Mouse (Mus musculus) splenic B cell, adult 2 months (primary cell): ENCODE results near the gene Timp3.

Experiments used
- DNase-seq: peaks from one replicate; pipeline ENCODE4 v3.0.0-alpha.2; 2011; ENCODE audit warnings: low read depth, low spot score
- H3K27me3 ChIP-seq: 2 replicates; pipeline ENCODE4 v1.6.1; 2012; ENCODE audit warnings: mild to moderate bottlenecking, low read length, moderate library complexity, mixed read lengths; ENCODE audit not compliant: control insufficient read depth, poor library complexity, insufficient read depth, severe bottlenecking
- H3K36me3 ChIP-seq: 2 replicates; pipeline ENCODE4 v1.6.1; 2012; ENCODE audit warnings: mild to moderate bottlenecking, low read length, moderate library complexity, mixed read lengths; ENCODE audit not compliant: control insufficient read depth, poor library complexity, insufficient read depth, severe bottlenecking

Timp3 gene

GRCm38 (mm10) chr10:86388803-86389202, 88.6 kb downstream of the Timp3 start:
- DNase-seq: no peak
- Histone ChIP-seq H3K27me3 (no peaks in the 10 kb centered on the region), H3K36me3 (no peaks in the 10 kb centered on the region)

GRCm38 (mm10) chr10:86389357-86389756, 89.2 kb downstream of the Timp3 start:
- DNase-seq: no peak
- Histone ChIP-seq H3K36me3 (no peaks in the 10 kb centered on the region), H3K27me3 (no peaks in the 10 kb centered on the region)

- Histone ChIP-seq H3K27me3 (no peaks in the 10 kb centered on the region), H3K36me3 (no peaks in the 10 kb centered on the region)
- DNase-seq: no peak
Observed at GRCm38 (mm10) chr10:86389913-86390312, 89.7 kb downstream of the Timp3 start.

- no peak for DNase-seq
- no peaks in the 10 kb centered on the region for H3K27me3 ChIP-seq
- no peaks in the 10 kb centered on the region for H3K36me3 ChIP-seq
Observed at GRCm38 (mm10) chr10:86392399-86392798, 92.2 kb downstream of the Timp3 start.

GRCm38 (mm10) chr10:86397577-86398346, 97.6 kb downstream of the Timp3 start:
- Histone ChIP-seq H3K27me3 (no peaks in the 10 kb centered on the region), H3K36me3 (no peaks in the 10 kb centered on the region)
- DNase-seq: no peak

- DNase-seq: no peak
- Histone ChIP-seq H3K36me3 (no peaks in the 10 kb centered on the region), H3K27me3 (no peaks in the 10 kb centered on the region)
Observed at GRCm38 (mm10) chr10:86398347-86398720, 98.2 kb downstream of the Timp3 start.
